Mouse (Mus musculus) brain, adult 2 months (tissue): ENCODE data around the gene Slc38a8.
A peak's percentile ranks its signal among the peaks of the same experiment; 100 is the strongest.

Experiments used
- DNase-seq: peaks from one replicate; pipeline ENCODE4 v3.0.0; 2011; ENCODE audit warnings: low read depth, low spot score

The Slc38a8 gene

DNA sequence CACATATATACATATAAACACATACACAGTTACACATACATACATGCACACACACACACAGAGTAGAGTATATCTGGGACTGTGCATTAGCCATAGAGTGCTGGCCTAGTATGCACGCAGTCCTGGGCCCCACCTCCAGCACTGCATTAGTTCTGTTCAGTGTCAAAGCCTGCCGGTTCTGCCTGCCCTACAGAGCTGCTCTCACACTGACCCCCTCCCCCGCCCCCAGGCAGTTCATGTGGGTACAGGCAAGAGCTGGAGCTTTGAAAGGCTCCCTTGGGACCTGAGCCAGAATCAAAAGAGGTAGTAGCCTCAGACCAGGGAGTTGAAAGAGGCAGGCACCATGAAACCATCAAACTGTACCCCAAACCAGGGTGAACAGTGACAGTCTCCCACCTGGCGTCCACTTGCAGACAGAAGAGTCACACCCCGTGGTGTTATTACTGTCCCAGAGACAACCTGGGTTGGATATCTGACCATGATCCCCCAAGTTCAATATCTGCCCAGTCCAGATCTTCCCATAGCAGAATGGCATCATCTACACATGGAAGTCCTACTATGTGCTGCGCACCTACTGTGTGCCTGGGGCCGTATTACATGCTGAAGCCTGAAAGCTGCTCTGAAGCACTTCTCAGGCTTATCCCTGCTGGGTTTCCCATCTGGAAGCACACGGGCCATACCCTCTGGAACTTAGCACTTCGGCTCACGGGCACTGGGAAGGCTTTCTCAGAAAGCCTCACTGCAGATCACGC is 17.2 kb downstream of the Slc38a8 start:
- DNase-seq, result no peak

DNA sequence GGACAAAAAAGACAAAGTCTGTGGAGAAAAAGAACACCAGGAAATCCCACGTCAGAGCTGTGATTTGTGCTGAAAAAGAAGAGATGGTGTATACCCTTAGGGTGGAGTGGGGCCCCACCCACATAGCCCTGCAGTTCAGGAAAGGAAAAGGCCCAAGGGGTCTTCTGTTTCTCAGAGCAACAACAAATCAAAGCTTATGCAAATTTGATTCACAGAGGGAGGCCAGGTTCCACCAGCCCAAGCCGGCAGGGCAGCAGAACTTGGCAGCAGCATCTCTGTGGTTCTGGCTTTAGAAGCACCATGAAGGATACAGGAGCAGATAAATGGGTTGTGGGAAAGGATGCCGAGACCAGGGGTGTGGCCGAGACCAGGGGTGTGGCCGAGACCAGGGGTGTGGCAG is 22.8 kb downstream of the Slc38a8 start:
- DNase-seq, result no peak

- DNase-seq, result no peak
These were observed 33.4 kb downstream of the Slc38a8 start for GRCm38 (mm10) chr8:119468091-119468490.

GRCm38 (mm10) chr8:119466794-119467193 is 34.7 kb downstream of the Slc38a8 start:
- no peak for DNase-seq

DNA sequence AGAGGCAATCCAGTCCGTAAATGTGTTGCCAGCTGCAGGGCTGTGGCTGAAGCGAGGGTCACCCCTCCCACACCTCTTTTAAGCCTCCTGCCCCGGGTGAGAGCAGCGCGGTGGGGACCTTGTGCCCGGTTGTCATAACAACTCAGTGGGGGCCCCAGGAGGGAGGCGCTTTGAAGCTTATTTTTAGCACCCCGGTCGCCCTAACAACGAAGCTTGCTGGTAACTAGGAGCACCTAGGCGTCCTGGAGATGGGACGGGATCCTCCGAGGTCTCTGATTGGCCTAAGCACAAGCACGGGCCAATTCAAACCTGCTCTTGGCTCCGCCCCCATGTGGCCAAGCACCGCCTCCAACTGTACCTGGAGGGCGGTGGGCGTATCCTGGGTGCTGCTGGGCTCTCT is 35.4 kb downstream of the Slc38a8 start:
- peak; percentile 87 for DNase-seq

DNA sequence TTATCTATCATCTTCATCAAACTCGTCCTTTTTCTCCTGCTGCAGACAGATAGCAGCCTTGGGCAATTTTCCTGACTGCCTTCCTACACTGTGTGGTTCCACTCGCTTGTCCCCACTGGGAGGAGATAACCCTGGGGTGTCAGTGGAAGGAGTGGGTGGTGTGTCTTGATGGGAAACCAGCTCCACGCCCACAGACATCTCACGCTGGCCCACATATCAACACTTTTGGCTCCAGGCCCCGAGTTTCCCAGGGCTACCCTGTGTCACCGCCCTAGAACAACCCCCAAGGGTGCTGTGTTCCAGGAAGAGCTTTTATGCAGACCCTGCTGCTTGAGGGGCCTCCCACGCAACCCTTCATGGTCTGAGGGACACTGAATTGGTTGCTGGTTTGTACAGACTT is 37.8 kb downstream of the Slc38a8 start:
- peak; percentile 38 for DNase-seq

DNA sequence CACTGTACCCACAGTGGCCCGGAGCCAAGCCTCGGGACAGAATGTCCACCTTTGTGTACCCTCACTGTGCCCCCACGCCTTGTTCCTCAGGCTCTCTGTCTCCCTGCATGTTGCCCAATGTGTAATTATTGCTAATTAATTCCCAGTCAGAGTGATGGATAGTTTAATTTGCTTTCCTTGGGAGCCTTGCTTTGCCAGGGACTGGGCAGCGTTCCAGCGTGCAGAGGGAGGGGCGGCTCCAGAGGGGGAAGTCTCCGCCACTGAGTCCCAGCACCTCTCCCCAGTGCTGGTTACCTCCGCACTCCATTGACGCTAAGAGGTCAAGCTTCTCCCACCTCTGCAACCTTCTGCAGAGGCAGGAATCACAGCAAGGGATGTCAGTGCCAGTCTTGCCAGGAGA is 40.1 kb downstream of the Slc38a8 start:
- peak; percentile 40 for DNase-seq

- peak; percentile 63 for DNase-seq
These were observed 41.8 kb downstream of the Slc38a8 start for GRCm38 (mm10) chr8:119459724-119460123.

- no peak for DNase-seq
These were observed 45.5 kb downstream of the Slc38a8 start for GRCm38 (mm10) chr8:119456045-119456444.

GRCm38 (mm10) chr8:119452919-119453318 is 48.6 kb downstream of the Slc38a8 start:
- DNase-seq, result no peak

DNA sequence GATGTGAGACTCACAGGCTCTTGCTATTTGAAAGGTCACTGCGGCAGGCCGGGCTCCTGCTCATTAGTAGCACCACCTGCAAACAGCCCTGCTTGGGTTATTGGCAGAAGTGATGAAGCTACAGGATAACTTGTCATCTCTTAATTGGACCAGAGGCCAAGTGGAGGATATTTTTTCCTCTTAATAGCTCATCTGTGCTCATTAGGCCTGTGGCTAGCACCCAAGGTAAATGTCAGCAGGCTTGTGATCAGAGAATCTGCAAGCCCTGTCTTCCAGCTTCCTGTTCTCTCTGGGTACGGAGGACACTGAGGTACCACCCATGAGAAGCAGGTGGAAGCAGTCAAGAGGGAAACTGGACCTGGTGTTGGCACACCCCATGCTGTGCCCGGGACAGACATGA is 50.4 kb downstream of the Slc38a8 start:
- DNase-seq, result no peak

GRCm38 (mm10) chr8:119449627-119450026 is 51.9 kb downstream of the Slc38a8 start:
- DNase-seq, result peak; percentile 87

- DNase-seq, result no peak
These were observed 53.7 kb downstream of the Slc38a8 start for GRCm38 (mm10) chr8:119447781-119448170.

DNA sequence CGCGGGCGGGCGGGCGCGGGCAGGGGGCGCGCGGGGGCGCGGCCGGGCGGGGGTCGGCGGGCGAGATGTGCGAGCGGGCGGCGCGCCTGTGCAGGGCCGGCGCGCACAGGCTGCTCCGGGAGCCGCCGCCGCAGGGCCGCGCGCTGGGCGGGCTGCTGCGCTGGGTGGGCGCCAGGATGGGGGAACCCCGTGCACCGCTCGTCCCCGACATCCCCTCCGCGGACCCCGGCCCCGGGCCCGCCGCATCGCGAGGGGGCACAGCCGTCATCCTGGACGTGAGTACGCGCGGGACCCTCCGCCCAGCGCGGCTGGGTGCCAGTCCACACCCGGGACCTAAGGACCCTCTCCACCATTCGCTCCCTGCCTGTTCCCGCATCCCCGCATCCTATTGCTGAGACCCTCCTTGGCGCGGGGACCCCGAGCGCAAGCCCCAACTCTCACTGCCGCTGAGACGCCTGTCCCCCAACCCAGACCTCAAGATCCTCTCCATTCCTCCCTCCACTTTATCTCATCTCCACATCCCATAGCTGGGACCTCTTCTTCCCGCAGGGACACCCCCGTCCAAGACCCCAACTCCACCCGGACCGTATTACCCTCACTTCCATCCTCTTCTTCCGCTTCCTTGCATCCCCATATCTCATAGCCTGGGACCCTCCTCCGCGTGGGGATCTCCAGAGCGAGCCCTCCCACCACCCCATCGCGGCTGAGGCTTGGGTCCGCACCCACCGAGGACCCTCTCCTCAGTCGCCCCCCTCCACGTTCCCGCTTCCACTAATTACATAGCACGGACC is 54.3 kb downstream of the Slc38a8 start:
- DNase-seq, result no peak

GRCm38 (mm10) chr8:119446211-119446989 is 55.1 kb downstream of the Slc38a8 start, which contains the start of gene Necab2:
Gene Necab2, plus strand, starts transcription at chr8:119446719.
- DNase-seq, result peak; percentile 83

DNA sequence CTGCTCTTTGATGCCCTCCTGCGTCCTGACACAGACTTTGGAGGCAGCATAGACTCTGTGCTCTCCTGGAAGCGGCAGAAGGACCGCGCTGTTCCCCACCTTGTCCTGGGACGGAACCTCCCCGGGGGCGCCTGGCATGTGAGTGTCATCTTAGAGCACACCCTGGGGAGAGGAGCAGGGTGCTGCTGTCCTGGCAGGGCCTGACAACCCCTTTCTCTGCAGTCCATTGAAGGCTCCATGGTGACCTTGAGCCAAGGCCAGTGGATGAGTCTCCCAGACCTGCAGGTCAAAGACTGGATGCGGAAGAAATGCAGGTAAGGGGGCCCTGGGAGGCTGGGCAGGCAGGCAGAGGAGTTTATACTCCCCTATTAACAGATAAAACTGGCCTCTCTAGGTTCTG is 58.5 kb downstream of the Slc38a8 start:
- DNase-seq, result no peak

- DNase-seq, result no peak
These were observed 59.5 kb downstream of the Slc38a8 start for GRCm38 (mm10) chr8:119442013-119442412.

- DNase-seq, result no peak
These were observed 60.6 kb downstream of the Slc38a8 start for GRCm38 (mm10) chr8:119440952-119441270.

DNA sequence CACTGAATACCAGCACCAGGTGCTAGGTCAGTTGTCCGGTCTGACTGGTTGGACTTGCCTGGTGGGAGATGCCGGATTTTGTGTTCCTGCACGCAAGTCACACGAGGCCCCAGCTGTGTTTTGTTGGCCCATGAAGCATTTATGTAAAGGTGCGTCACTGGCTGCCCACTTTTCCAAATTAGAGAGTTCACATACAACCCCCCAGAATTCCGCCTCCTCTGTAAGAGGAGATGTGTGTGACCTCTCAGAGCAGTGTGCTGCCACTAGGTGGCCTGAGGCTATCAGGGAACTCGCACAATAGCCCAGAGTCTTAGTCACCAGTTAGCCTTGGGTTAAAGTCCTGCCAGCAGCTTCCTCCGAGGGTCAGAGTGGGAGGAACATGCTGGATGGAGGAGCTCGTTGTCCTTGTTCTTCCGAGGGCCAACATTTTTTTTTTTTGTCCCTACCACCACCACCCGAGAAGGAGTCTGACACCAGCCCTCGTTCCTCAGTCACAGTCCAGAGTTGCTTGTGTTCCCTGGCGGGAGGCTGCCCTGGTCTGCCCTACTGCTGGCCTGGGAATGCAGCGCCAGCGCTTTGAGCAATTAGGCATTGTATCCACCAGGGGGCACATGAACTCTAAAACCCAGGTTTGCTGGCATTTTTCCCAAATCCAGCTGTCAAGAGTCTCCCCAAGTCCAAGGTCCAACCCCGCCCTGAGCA is 61.1 kb downstream of the Slc38a8 start:
- peak; percentile 85 for DNase-seq

DNA sequence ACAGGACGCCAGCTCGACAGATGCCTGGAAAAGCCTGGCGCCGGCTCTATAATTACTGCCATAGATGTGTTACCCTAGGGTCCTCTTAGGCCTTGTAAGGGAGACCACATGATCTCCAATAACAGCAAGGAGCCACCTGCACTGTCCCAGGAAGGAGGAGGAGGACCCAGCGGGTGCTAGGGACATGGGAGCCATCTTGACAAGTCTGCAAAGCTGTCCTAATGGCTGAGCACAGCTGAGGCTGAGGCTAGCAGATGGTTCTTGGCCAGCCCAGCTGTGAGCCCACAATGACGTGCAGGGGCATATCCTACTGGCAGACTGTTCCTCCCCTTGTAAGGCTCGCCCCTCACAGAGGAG is 61.6 kb downstream of the Slc38a8 start:
- no peak for DNase-seq

DNA sequence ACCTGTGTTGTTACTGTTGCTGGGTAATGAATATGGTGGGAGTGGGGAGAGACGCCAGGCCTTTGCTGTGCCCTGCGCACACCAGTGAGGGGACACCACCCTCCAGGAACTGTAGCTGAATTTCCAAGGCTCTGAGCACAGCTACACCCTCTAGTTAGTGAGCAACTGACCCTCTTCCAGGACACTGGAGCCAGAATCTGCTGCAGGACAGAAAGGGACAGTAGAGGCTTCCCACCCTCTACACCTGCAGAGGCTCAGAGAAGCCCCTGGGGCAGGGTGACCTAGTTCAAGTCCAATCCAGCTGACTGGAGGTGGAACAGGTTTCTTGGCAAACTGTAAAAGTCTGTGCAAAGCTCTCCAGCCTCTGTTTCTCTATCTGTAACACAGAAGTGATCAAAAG is 62.1 kb downstream of the Slc38a8 start:
- DNase-seq, result no peak

DNA sequence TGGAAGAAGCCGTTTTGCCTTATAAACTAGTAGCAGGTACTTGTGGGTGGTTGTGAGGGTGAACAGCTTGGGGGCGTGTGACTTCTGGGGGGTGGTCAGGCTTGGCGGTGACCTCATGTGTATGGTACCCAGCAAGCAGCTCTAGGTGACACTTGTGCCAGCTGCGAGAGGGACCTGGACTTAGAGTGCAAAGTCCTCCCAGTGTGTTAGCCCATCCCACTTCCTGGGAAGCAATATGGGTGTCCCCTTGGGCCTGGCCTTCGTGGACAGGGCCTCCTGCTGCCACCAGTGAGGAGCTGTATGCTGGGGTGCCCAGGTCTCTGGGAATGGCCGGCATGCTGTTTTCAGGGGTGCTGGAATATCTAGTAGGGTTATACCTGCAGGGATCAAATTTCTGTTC is 62.6 kb downstream of the Slc38a8 start:
- DNase-seq, result no peak
